Mouse (Mus musculus) frontal cortex, adult (tissue): ENCODE data around the gene Zfp799.

ENCODE experiments used
- ATAC-seq: cut with Nextera tagmentation; 2 replicates; pipeline ENCODE4 v1.9.2; 2017; ENCODE audit warnings: mild to moderate bottlenecking, moderate library complexity, mixed read lengths; ENCODE audit not compliant: low TSS enrichment

Gene Zfp799

DNA sequence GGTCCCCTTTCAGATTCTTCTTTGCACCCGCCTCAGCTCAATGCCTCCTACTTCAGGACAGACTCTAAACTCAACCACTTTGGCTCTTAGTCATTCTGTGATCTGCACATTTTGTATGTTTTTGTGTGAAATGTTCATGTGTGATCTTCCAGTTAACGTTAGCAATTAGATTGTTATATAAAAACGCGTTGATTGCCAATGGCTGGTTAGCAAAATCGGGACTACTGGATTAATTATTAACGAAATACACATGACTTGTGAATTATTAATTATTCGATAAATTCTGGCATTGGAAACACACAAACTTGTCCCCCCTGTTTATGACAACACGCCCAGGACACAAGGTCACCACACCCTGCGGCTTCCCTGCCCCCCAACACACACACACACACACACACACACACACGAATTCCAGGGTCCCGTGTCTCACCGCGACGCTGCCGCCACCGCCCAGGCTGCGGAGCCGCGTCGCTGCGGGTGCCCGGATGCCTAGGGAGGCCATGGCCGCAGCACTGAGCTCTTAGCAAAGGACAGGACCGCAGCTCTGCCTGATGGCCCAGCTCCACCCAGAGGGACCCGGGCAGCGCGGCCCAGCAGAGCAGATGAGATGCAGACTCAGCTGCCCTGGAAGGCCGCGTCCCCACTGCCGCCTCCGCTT is 42.5 kb downstream of the Zfp799 start:
- peak; percentile 82 for ATAC-seq

DNA sequence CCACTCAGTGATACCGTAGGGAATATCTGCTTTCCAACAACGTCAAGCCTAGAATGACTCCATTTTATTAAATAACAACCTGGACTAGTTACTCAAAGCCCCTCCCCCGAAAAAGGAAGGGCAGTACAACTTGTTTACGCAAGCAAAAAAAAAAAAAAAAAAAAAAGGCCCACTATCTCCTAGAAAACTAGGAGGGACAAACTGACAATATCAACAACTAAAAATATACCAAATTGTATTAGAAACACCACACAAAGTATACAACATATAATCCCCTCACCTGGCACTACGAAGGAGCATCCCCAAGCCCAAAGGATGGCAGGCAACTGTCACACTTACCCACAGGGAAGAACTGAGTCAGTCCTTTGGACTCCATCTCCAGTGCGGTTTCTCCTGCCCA is 43.1 kb downstream of the Zfp799 start:
- ATAC-seq: no peak

DNA sequence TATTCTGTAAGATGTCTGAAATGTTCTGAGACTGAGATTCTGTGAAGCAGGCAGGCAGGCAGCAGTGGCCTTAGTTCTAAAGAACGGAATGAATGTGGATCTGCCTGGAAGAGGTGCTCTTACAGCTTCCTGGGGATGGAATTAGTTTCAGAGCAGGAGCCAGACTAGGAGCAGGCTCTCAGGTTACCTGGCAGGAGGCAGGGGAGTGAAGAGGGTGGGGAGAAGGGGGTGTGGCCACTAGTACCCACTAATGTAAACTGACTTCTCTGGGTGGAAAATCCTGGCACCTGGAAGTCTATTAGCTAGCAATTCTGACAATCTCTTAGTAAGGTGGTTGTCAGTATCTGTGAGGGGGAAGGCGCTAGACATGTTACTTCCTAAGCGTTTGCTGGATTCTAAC is 44.4 kb downstream of the Zfp799 start:
- no peak for ATAC-seq

DNA sequence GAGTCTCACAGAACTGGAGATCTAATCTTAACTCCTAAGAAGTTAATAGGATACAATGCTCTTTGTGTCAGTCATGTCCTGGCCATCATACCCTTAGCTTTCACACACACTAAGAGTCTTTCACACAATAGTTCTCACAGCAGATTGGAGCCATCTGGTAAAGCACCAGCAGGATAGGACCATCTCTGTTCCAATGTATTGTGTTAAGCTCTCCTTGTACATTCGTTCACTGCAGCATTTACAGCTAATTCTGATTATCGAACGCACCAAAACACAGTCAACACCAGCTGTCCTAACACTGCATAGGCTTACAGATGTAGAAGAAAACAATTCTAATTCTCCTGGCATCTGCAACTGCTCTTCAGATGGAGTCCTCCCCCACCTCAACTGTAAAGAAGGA is 52.5 kb downstream of the Zfp799 start:
- no peak for ATAC-seq

DNA sequence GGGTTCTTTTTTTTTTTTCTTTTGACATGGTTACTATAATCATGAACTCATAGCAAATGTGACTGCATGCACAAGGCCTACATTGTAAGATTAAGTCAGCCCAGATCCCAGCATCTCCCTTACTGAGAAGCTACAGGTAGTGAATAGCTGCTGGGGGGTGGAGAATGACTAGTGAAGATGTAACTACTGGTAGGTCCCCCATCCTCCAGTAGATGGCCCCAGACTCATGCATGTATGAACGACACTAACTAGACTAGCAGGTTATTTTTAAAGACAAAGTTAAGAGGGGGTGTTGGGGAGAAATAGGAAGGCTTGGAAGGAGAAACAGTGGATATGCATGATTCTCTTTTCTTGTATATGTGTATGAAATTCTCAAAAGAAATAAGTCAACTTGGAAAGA is 58.8 kb downstream of the Zfp799 start:
- ATAC-seq: no peak

DNA sequence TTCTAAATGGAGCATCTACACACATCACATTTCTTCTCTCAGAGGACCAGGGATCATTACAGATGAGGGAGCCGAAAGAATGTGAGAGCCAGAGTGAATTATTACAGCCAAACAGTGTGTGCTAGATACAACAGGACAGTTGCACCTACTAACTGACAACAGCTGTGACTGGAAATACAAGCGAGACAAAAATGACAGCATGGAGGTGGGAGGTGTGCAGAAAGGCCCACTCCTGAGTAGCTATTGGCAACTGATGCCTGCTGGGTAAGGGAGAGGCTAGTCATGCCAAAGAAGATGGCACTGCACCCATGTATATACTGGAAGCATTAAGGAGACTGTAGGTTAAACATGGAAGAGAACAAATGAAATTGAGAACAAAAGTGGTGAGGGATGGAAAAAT is 63.6 kb downstream of the Zfp799 start:
- peak; percentile 65; the same call in 1 of the 2 replicates for ATAC-seq
